Mouse (Mus musculus) urinary bladder, postnatal 10 days (tissue): ENCODE measurements around the gene Zfp628.

Experiments
- DNase-seq: peaks from one replicate; pipeline ENCODE4 v3.0.0; 2022; ENCODE audit warnings: low spot score

Gene Zfp628

DNA sequence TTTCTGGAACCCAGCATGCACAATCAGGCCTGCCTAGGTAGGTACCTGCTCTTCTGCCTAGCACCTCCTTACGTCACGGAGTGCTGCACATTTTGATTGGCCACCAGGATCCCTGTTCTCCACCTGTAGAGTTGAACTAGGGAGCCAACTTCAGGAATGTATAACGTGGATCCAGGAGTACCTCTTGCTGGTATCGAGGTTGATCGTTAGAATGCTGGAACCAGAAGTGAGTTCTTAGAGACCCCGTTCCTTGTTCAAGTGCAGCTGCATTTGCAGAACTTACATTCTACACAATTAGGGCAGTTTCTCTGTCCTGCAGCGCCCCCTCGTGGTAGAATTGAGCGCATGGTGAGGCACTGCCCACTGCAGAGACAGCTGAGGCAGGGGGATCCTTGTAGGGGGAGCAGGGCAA, 25.1 kb downstream of the Zfp628 start:
- peak; percentile 56 for DNase-seq

DNA sequence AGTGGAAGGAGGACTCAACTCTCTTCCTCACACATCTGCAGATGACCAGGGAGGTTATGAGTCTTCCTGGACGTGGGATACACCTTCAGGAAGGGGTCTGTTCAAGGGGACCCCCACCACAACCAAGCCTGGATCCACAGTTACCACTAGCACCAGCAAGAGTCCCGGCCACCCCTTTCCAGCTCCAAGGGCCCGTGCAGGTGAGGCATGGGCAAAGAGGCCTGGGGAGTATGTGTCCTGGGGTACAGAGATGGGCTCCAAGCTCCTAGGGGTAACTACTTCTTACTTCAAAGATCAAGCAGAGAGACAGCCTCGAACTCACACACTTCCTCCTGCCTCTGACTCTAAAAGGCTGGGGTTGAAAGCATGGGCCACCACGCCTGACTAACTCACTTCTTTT, 27.7 kb downstream of the Zfp628 start:
- no peak for DNase-seq

GRCm38 (mm10) chr7:4943223-4943815, 28.3 kb downstream of the Zfp628 start:
- peak; percentile 75 for DNase-seq

DNA sequence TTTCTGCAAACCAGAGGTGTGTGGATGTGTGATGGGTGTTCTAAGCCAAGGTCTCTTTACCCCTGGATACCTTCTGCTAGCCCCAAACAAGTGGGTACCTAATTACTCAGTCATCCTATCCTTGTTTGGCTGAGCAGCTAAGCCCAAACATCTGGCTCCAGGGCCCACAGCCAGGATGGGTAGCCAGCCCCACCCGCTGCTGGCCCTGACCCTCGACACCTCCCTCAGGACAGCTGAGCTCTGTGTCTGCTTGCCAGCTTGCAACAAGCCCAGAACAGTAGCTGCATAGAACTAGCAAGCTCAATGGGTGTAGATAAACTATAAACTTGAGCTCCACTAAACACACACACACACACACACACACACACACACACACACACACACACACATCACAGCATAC, 32.8 kb downstream of the Zfp628 start:
- no peak for DNase-seq

DNA sequence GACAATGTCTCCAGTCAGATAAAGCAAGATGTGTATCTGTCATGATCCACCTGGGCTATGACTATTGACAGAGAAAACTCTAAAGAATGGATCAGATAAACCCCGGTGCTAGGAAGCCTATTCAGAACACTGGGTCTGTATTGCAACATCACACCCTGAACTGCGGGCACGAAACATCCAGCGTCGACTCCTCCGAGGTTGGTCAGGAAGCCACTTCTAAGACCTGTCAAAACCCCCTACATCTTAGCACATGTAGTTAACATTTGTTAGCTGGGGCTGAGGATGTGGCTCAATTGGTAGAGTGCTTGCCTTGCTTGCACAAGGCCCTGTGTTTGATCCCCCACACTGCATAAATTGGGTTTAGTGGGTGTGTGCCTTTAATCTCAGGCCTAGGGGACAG, 33.4 kb downstream of the Zfp628 start:
- DNase-seq, result no peak

GRCm38 (mm10) chr7:4950561-4951342, 35.7 kb downstream of the Zfp628 start:
- no peak for DNase-seq

DNA sequence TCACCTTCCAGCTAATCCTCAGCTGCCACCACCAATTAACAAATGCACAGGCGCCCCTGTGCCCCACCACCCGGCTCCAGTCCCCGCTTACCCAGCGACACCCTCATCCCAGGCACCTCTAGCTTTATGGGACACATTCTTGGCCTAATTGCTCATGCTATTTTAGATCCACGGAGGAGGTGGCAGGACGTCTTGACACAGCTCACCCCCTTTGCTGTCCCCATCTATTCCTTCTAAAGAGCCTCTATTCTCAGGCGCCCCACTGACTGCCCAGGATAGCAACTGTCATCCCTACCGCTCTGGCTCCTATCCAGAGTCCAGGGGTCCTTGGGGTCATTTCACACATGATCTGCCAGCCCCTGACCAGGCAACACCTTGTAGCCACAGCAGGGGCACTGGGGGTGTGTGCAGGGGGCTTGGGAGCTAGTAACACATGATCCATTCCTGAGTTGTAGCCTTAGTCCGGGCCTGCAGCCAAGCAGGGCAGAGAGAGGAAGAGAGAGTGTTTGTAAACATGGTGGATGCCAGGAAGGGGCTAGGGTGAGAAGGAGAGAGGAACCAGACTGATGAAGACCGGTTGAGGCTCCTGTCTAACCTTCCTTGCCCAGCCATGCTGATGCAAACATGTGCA, 38.9 kb downstream of the Zfp628 start:
- DNase-seq, result no peak

- no peak for DNase-seq
These were observed 42.3 kb downstream of the Zfp628 start for GRCm38 (mm10) chr7:4957361-4957760.

- DNase-seq, result no peak
These were observed 48.5 kb downstream of the Zfp628 start for GRCm38 (mm10) chr7:4963527-4963926.

DNA sequence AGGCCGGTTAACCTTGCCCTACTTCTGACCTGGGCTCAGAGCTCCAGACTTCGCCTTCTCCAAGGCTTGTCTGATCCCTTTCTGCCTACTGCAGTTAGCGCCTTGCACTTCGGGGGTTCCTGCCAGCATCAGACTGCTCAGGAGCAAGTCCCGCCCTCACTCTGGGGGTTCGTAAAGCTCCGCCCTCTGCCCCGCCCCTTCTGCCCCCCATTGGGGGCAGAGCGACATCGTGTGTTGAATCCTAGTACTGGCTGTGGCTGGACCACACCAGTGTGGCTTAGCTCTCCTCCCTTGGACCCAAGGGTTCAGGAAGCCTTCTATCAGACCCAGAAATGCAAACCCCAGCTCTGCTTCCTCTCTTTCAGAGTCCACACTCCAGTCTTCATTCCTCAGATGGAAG, 49.3 kb downstream of the Zfp628 start, which contains the start of gene Sbk2:
Gene Sbk2, minus strand, starts transcription at position 135 of the 400 bp plus-strand sequence.
- peak; percentile 43 for DNase-seq

- no peak for DNase-seq
These were observed 50.0 kb downstream of the Zfp628 start for GRCm38 (mm10) chr7:4964988-4965387.

- DNase-seq, result no peak
These were observed 56.1 kb downstream of the Zfp628 start, which contains the start of gene Sbk3 for GRCm38 (mm10) chr7:4971068-4971467. Gene Sbk3, minus strand, starts transcription at chr7:4971168.
